Mouse (Mus musculus): ENCODE measurements around the gene Mrgprf.

DNA sequence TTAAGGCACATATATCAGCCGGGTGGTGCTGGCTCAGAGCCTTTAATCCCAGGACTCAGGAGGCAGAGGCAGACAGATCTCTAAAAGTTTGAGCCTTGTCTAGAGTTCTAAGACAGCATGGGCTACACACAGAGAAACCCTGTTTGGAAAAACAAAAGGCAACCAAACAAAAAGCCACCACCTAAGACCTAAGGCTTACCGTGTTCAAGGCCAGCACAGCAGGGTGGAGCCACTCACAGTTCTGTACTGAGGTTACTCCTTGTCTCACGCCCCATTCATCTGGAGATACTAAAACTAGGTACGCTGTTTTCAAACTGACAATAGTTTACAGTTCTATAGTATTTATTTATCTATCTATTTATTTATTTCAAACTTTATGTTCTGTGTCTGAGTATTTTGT lies 15.2 kb upstream of the Mrgprf start:
- no peak for TF ChIP-seq CTCF (IDR thresholded peaks at IDR 0.05 in 2 of 3, conservative IDR thresholded peaks at IDR 0.05 in 1 of 3; ENCODE audit: control insufficient read depth in 1 of 3, insufficient read depth in 1 of 3, low read depth in 2 of 3, low read length in 3 of 3, poor library complexity in 1 of 3, severe bottlenecking in 1 of 3)
- TF ChIP-seq MXI1 (IDR thresholded peaks at IDR 0.05; ENCODE audit: low read depth, low read length), result no peak
- no peak for TF ChIP-seq MYC (IDR thresholded peaks at IDR 0.05; ENCODE audit: low read depth, low read length)
- TF ChIP-seq EP300 (IDR thresholded peaks at IDR 0.05; ENCODE audit: low read depth in 1 of 2, low read length in 2 of 2), result no peak
- TF ChIP-seq USF1 (IDR thresholded peaks at IDR 0.05; ENCODE audit: low read depth, low read length), result no peak
- no peak for TF ChIP-seq ZC3H11A (IDR thresholded peaks at IDR 0.05; ENCODE audit: low read depth, low read length)
